Mouse (Mus musculus) embryonic facial prominence, embryonic 10.5 days (tissue): Measurements from ENCODE around the gene Btg1. TPM values are rescaled to one million over a fixed set of nuclear protein-coding genes. Genes with fewer than 3 reads are reported as not detected.

Experiments
- DNase-seq: peaks from one replicate; pipeline ENCODE4 v3.0.0-alpha.2; 2017; ENCODE audit warnings: low spot score
- H3K27ac ChIP-seq: fragments of 300-500 bp; sonication (generic); replicated peaks from 2 replicates; pipeline ENCODE4 v1.5.1; 2016; ENCODE audit warnings: mild to moderate bottlenecking
- H3K27me3 ChIP-seq: fragments of 300-500 bp; sonication (generic); replicated peaks from 2 replicates; pipeline ENCODE4 v1.6.1; 2016; ENCODE audit warnings: low read depth, mild to moderate bottlenecking; ENCODE audit not compliant: poor library complexity, severe bottlenecking
- H3K36me3 ChIP-seq: fragments of 300-500 bp; sonication (generic); replicated peaks from 2 replicates; pipeline ENCODE4 v1.6.1; 2016; ENCODE audit warnings: mild to moderate bottlenecking, moderate library complexity
- H3K4me1 ChIP-seq: fragments of 300-500 bp; sonication (generic); 2 replicates; pipeline ENCODE4 v1.6.1; 2016
- H3K4me3 ChIP-seq: fragments of 300-500 bp; sonication (generic); 2 replicates; pipeline ENCODE4 v1.5.1; 2016; ENCODE audit warnings: mild to moderate bottlenecking, moderate library complexity
- H3K9me3 ChIP-seq: fragments of 300-500 bp; sonication (generic); 2 replicates; pipeline ENCODE4 v1.6.1; 2016; ENCODE audit warnings: mild to moderate bottlenecking
- WGBS: fragments of 180-500 bp; shearing (Covaris S2); methylation state at CpG from one replicate; pipeline ENCODE4 v1.1.7; 2016; 5-methylcytosine and 5-hydroxymethylcytosine counted together
- polyA plus RNA-seq: library from polyadenylated mRNA; unstranded; fragments of >200 nt; fragmentation: Nextera tagmentation; extraction: Ambion mirVana; gene quantifications from 2 replicates; pipeline ENCODE4 v1.2.1, GENCODE M21; 2016

Gene Btg1
- polyA plus RNA-seq, 1 experiment from 2014 or later, result 29.7 TPM

DNA sequence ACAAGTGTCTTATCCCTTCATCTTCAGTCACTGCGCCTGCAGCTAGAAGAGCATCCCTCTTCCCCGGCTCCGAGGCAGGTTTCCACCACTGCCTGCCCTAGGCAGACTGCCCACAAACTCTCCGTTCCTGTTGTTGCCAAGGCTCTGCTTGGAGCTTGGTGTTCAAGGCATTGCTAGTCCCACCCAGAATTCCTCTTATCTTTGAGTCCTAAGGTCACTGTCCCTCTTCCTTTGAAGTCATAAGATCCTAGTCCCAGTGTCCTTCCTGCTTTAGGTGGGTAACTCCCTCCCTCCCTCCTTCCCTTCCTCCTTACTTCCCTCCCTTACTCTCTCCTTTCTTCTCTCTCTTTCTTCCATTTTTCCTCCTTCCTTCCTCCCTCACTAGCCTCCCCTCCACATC lies 46.2 kb downstream of the Btg1 start:
- H3K36me3 ChIP-seq, result no peaks in the 10 kb centered on the region
- H3K27ac ChIP-seq, result no peak overlapping the region
- 90% methylated on average over 4 of the region's 4 CpGs for WGBS
- no peaks in the 10 kb centered on the region for H3K9me3 ChIP-seq
- peaks cover 4% of the 10 kb centered on the region; the same call in 1 of the 2 replicates for H3K4me1 ChIP-seq
- H3K27me3 ChIP-seq, result no peaks in the 10 kb centered on the region
- H3K4me3 ChIP-seq, result no peak overlapping the region
- no peak for DNase-seq

DNA sequence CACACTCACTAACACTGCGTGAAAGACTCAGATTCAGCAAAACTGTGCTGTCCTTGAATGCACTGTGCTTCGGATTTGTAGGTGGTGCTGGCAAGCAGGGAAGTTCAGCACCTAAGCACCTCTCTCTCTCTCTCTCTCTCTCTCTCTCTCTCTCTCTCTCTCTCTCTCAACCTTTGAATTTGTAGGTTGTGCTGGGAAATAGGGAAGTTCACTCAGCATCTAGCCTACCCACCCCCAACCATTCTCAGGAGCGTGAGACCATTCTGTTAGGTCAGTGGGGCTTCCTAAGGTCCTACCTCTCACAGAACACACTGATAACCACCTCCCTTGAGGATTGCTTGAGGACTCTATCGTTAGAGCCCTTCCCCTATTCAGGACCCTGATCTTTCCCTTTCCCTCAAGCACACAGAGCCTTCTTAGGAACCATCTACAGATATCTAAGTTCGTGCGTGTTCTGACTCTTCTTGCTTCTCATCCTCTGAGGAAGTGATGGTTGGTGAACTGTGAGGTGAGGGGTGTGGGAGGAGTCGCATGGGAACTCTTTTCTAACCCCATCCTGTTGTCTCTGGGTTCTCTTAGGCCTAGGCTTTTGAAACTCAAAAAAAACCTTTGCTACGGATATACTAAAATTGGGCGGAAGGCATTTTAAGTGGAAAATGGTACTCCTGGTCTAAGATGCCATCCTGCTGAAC lies 47.1 kb downstream of the Btg1 start:
- WGBS, result 90% methylated on average over 9 of the region's 9 CpGs
- no peaks in the 10 kb centered on the region for H3K9me3 ChIP-seq
- H3K27ac ChIP-seq, result no peak overlapping the region
- H3K27me3 ChIP-seq, result no peaks in the 10 kb centered on the region
- H3K4me1 ChIP-seq, result peaks cover 2% of the 10 kb centered on the region; the same call in 1 of the 2 replicates
- DNase-seq, result no peak
- H3K4me3 ChIP-seq, result no peak overlapping the region
- H3K36me3 ChIP-seq, result no peaks in the 10 kb centered on the region
